Mouse (Mus musculus) ES-Bruce4 (cell line): ENCODE data around the gene Nars2. TPM values are rescaled to one million over a fixed set of nuclear protein-coding genes. Genes with fewer than 3 reads are reported as not detected.
A peak's percentile ranks its signal among the peaks of the same experiment; 100 is the strongest.

ENCODE experiments used
- H3K27ac ChIP-seq: 2 replicates; pipeline ENCODE4 v1.5.1; 2012; ENCODE audit warnings: low read length, inconsistent platforms; ENCODE audit not compliant: insufficient read depth
- H3K27me3 ChIP-seq: 2 replicates; pipeline ENCODE4 v1.6.1; 2012; ENCODE audit warnings: mild to moderate bottlenecking, low read length, inconsistent platforms; ENCODE audit not compliant: control insufficient read depth, poor library complexity, insufficient read depth, severe bottlenecking
- H3K36me3 ChIP-seq: 2 replicates; pipeline ENCODE4 v1.6.1; 2012; ENCODE audit warnings: inconsistent platforms, mild to moderate bottlenecking, low read length, moderate library complexity; ENCODE audit not compliant: control insufficient read depth, poor library complexity, insufficient read depth, severe bottlenecking
- H3K4me1 ChIP-seq: one replicate; pipeline ENCODE4 v1.8.1; 2011; ENCODE audit warnings: low read length; ENCODE audit not compliant: control insufficient read depth, insufficient read depth
- H3K4me3 ChIP-seq: 2 replicates; pipeline ENCODE4 v1.5.1; 2011; ENCODE audit warnings: low read depth, mild to moderate bottlenecking, low read length
- H3K9ac ChIP-seq: 2 replicates; pipeline ENCODE4 v1.6.1; 2012; ENCODE audit warnings: low read depth, mild to moderate bottlenecking, inconsistent platforms; ENCODE audit not compliant: poor library complexity, severe bottlenecking
- H3K9me3 ChIP-seq: replicated peaks from 2 replicates; pipeline ENCODE4 v1.6.1; 2012; ENCODE audit warnings: mild to moderate bottlenecking, low read length, inconsistent platforms; ENCODE audit not compliant: control insufficient read depth, poor library complexity, insufficient read depth, severe bottlenecking
- CTCF ChIP-seq: IDR thresholded peaks from one replicate; pipeline ENCODE4 v1.8.1; 2011; ENCODE audit warnings: low read depth, low read length
- EP300 ChIP-seq: IDR thresholded peaks from 2 replicates; pipeline ENCODE4 v1.6.1; 2011; ENCODE audit warnings: low read depth, low read length; ENCODE audit not compliant: insufficient read depth
- POLR2A ChIP-seq: IDR thresholded peaks from one replicate; pipeline ENCODE4 v1.8.1; 2011; ENCODE audit warnings: low read length; ENCODE audit not compliant: insufficient read depth
- polyA plus RNA-seq: library from polyadenylated mRNA; stranded (reverse); fragments of >200 nt; gene quantifications from 2 replicates; pipeline ENCODE4 v1.2.4, GENCODE M21; 2011; ENCODE audit warnings: low read depth; ENCODE audit not compliant: missing spikeins, insufficient read depth, insufficient read length

Gene Nars2
- polyA plus RNA-seq, 1 experiment, result 22.5 TPM

- H3K9me3 ChIP-seq, result no peaks in the 10 kb centered on the region
- H3K27me3 ChIP-seq, result peaks cover 7% of the 10 kb centered on the region
- H3K9ac ChIP-seq, result peak overlapping the region; percentile 90; the same call in 1 of the 2 replicates
- no peak overlapping the region for H3K27ac ChIP-seq
- TF ChIP-seq EP300 (no peak), CTCF (no peak), POLR2A (no peak)
- no peaks in the 10 kb centered on the region for H3K4me1 ChIP-seq
- H3K4me3 ChIP-seq, result peak overlapping the region; percentile 58
- H3K36me3 ChIP-seq, result no peaks in the 10 kb centered on the region
These were observed 129.4 kb downstream of the Nars2 start for GRCm38 (mm10) chr7:97080621-97081241.

GRCm38 (mm10) chr7:97081242-97081958, 130.1 kb downstream of the Nars2 start, which contains the start of gene Gab2:
Gab2 (plus strand) TSS chr7:97081586.
- H3K4me1 ChIP-seq, result no peaks in the 10 kb centered on the region
- peaks cover 9% of the 10 kb centered on the region for H3K27me3 ChIP-seq
- TF ChIP-seq CTCF, result no peak
- TF ChIP-seq EP300, result 0 out of 2 replicates have a peak, but pooled peaks have one; percentile 12
- no peaks in the 10 kb centered on the region for H3K9me3 ChIP-seq
- no peaks in the 10 kb centered on the region for H3K36me3 ChIP-seq
- H3K4me3 ChIP-seq, result peak within 1 kb of the TSS; percentile 68
- no peak within 1 kb of the TSS for H3K27ac ChIP-seq
- H3K9ac ChIP-seq, result peak within 1 kb of the TSS; percentile 90

DNA sequence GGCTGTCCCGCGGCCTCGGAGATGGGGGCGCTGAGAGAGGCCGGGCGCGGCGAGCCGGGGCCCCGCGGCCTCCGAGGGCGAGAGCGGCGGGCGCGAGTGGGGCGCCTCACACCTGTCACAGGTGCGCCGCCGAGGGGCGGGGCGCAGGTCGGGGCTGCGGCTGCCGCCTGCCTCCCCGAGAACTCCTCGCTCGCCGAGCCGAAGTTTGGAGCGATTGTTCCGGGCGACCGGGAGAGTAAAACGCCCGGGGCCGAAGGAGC, 130.6 kb downstream of the Nars2 start:
- Histone ChIP-seq H3K9me3 (no peaks in the 10 kb centered on the region), H3K4me1 (no peaks in the 10 kb centered on the region), H3K36me3 (no peaks in the 10 kb centered on the region), H3K27me3 (peaks cover 9% of the 10 kb centered on the region), H3K9ac (peak overlapping the region; percentile 90), H3K4me3 (peak overlapping the region; percentile 68), H3K27ac (no peak overlapping the region)
- TF ChIP-seq POLR2A, result no peak
- no peak for TF ChIP-seq CTCF
- TF ChIP-seq EP300, result no peak

DNA sequence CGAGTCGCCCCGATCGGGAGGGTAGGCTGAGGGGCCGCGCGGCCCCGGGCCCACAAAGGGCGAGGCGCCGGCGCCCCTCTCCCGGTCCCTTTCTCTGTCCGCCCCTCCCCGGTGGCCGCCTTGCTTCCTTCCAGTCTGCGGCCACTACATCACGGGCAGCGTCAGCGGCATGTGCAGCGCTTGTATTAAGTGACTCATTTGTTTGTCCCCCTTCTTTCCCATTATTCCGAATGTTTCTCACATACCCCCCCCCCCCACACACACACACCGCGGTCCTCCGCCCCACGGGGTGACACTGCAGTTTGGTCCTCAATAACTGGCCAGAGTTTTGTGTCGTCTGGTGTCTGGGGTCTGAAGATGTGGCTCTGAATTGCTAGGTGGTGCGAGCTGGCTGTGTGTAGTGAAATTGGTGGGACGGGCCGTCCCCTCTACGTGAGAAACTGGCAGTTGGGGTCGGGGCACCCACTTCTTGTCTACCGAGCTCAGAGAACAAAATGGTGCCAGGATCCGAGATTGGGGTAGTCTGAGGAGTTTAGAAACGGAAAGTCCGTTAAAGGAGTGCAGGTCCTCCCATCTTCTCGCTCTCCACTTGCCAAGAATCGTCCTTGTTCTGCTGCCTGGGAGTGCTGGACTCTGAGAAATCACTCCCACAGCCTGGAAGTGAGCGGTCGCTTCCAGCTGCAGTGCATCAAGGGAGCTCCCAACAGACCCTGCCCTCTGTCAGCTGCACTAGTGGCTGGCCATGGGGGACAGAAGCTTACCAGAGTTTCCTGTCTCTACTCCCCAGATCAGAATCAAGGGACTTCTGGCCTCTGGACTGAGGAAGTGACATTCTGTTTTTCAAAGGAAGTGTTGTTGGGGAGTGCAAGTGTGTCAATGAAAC, 131.2 kb downstream of the Nars2 start:
- TF ChIP-seq POLR2A, result no peak
- TF ChIP-seq EP300, result no peak
- no peak for TF ChIP-seq CTCF
- Histone ChIP-seq H3K36me3 (no peaks in the 10 kb centered on the region), H3K9me3 (no peaks in the 10 kb centered on the region), H3K4me3 (peak overlapping the region; percentile 68), H3K4me1 (no peaks in the 10 kb centered on the region), H3K27me3 (peaks cover 9% of the 10 kb centered on the region), H3K27ac (no peak overlapping the region), H3K9ac (peak overlapping the region; percentile 90)

GRCm38 (mm10) chr7:97083579-97083978, 132.3 kb downstream of the Nars2 start:
- H3K27ac ChIP-seq, result no peak overlapping the region
- H3K9ac ChIP-seq, result no peak overlapping the region
- no peaks in the 10 kb centered on the region for H3K9me3 ChIP-seq
- H3K27me3 ChIP-seq, result peaks cover 9% of the 10 kb centered on the region
- no peaks in the 10 kb centered on the region for H3K36me3 ChIP-seq
- TF ChIP-seq CTCF, result no peak
- TF ChIP-seq EP300, result no peak
- no peak for TF ChIP-seq POLR2A
- H3K4me3 ChIP-seq, result no peak overlapping the region
- H3K4me1 ChIP-seq, result no peaks in the 10 kb centered on the region

DNA sequence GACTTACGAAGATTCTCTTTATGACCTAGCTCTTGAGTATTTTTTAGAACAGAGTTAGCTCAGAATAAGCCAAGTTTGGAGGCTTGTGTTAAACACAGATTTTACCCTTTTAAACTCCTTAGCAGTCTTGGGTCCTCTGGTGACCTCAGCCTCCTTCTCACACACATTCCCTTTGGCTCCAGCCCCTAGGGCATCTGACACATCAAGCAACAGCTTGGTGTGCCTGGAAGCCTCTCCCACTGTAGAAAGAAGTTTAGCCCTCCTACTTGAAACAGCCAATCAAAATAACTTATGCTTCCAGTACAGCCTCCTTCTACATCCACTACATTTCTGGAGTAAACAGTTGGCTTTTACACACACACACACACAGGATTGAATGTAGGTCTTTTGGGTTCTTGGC, 132.9 kb downstream of the Nars2 start:
- Histone ChIP-seq H3K27me3 (peaks cover 9% of the 10 kb centered on the region), H3K27ac (no peak overlapping the region), H3K9ac (no peak overlapping the region), H3K9me3 (no peaks in the 10 kb centered on the region), H3K36me3 (no peaks in the 10 kb centered on the region), H3K4me3 (no peak overlapping the region), H3K4me1 (no peaks in the 10 kb centered on the region)
- TF ChIP-seq POLR2A, result no peak
- no peak for TF ChIP-seq CTCF
- no peak for TF ChIP-seq EP300
